Mouse (Mus musculus): ENCODE data around the gene Vmn1r195. TPM values are rescaled to one million over a fixed set of nuclear protein-coding genes. Genes with fewer than 3 reads are reported as not detected.

Gene Vmn1r195
- not detected in 2 replicates for polyA plus RNA-seq (2012; rRNA removed; ENCODE audit: low replicate concordance)

GRCm38 (mm10) chr13:22270222-22270621 is at the start of gene Vmn1r195:
Gene Vmn1r195, plus strand, starts transcription at chr13:22270522.

GRCm38 (mm10) chr13:22223060-22223459 is 47.3 kb upstream of the Vmn1r195 start, which contains the start of gene Vmn1r193:
Gene Vmn1r193, minus strand, starts transcription at chr13:22223160.

GRCm38 (mm10) chr13:22243915-22244314 is 26.4 kb upstream of the Vmn1r195 start, which contains the start of gene Vmn1r194:
Gene Vmn1r194, plus strand, starts transcription at chr13:22244215.

GRCm38 (mm10) chr13:22289620-22290019 is 19.3 kb downstream of the Vmn1r195 start, which contains the start of gene Vmn1r196:
Gene Vmn1r196, plus strand, starts transcription at chr13:22289920.

GRCm38 (mm10) chr13:22324289-22324688 is 54.0 kb downstream of the Vmn1r195 start, which contains the start of gene Vmn1r197:
Gene Vmn1r197, plus strand, starts transcription at chr13:22324589.

Other genes starting within 250 kb of the Vmn1r195 start
- gene Hist1h2ah, start 235.0 kb upstream of the Vmn1r195 start, polyA plus RNA-seq (2012; rRNA removed; ENCODE audit: low replicate concordance): 2.1 and 26.7 TPM in 2 replicates
- 2.4 and 13.0 TPM in 2 replicates for gene Hist1h2bk, start 234.7 kb upstream of the Vmn1r195 start, polyA plus RNA-seq (2012; rRNA removed; ENCODE audit: low replicate concordance)
- gene Hist1h4i, start 229.2 kb upstream of the Vmn1r195 start, polyA plus RNA-seq (2012; rRNA removed; ENCODE audit: low replicate concordance): 8.5 and 8.7 TPM in 2 replicates
- 0.57 and 4.6 TPM in 2 replicates for gene Hist1h2ag, start 227.6 kb upstream of the Vmn1r195 start, polyA plus RNA-seq (2012; rRNA removed; ENCODE audit: low replicate concordance)
- 2.8 and 6.5 TPM in 2 replicates for gene Hist1h2bj, start 227.3 kb upstream of the Vmn1r195 start, polyA plus RNA-seq (2012; rRNA removed; ENCODE audit: low replicate concordance)
- gene Vmn1r188, start 186.1 kb upstream of the Vmn1r195 start, polyA plus RNA-seq (2012; rRNA removed; ENCODE audit: low replicate concordance): not detected in 2 replicates
- gene Vmn1r189, start 164.7 kb upstream of the Vmn1r195 start, polyA plus RNA-seq (2012; rRNA removed; ENCODE audit: low replicate concordance): not detected in 2 replicates
- gene Vmn1r191, start 86.6 kb upstream of the Vmn1r195 start, polyA plus RNA-seq (2012; rRNA removed; ENCODE audit: low replicate concordance): not detected in 2 replicates
- gene Vmn1r192, start 79.4 kb upstream of the Vmn1r195 start, polyA plus RNA-seq (2012; rRNA removed; ENCODE audit: low replicate concordance): not detected in 2 replicates
- not detected in 2 replicates for gene Vmn1r193, start 47.4 kb upstream of the Vmn1r195 start, polyA plus RNA-seq (2012; rRNA removed; ENCODE audit: low replicate concordance)
- gene Vmn1r194, start 26.3 kb upstream of the Vmn1r195 start, polyA plus RNA-seq (2012; rRNA removed; ENCODE audit: low replicate concordance): not detected in 2 replicates
- not detected in 2 replicates for gene Vmn1r196, start 19.4 kb downstream of the Vmn1r195 start, polyA plus RNA-seq (2012; rRNA removed; ENCODE audit: low replicate concordance)
- gene Vmn1r197, start 54.1 kb downstream of the Vmn1r195 start, polyA plus RNA-seq (2012; rRNA removed; ENCODE audit: low replicate concordance): not detected in 2 replicates
- not detected in 2 replicates for gene Vmn1r198, start 79.8 kb downstream of the Vmn1r195 start, polyA plus RNA-seq (2012; rRNA removed; ENCODE audit: low replicate concordance)
- gene Vmn1r199, start 109.3 kb downstream of the Vmn1r195 start, polyA plus RNA-seq (2012; rRNA removed; ENCODE audit: low replicate concordance): not detected in 2 replicates
- not detected in 2 replicates for gene Vmn1r200, start 119.9 kb downstream of the Vmn1r195 start, polyA plus RNA-seq (2012; rRNA removed; ENCODE audit: low replicate concordance)
- not detected in 2 replicates for gene Vmn1r201, start 201.4 kb downstream of the Vmn1r195 start, polyA plus RNA-seq (2012; rRNA removed; ENCODE audit: low replicate concordance)
- not detected in 2 replicates for gene Vmn1r202, start 234.9 kb downstream of the Vmn1r195 start, polyA plus RNA-seq (2012; rRNA removed; ENCODE audit: low replicate concordance)
- gene Vmn1r203, start 247.6 kb downstream of the Vmn1r195 start, polyA plus RNA-seq (2012; rRNA removed; ENCODE audit: low replicate concordance): not detected in 2 replicates